Mouse (Mus musculus) cerebellum, adult 2 months (tissue): ENCODE results near the gene Gmcl1.

Experiments used
- CTCF ChIP-seq: fragments of 200-500 bp; IDR thresholded peaks from 2 replicates; pipeline ENCODE4 v1.5.1; 2011; ENCODE audit warnings: low read depth, mild to moderate bottlenecking, control low read depth, low read length, moderate library complexity, borderline replicate concordance; ENCODE audit not compliant: insufficient read depth
- POLR2A ChIP-seq: fragments of 200-500 bp; IDR thresholded peaks from 2 replicates; pipeline ENCODE4 v1.6.1; 2011; ENCODE audit warnings: low read length, control low read depth, borderline replicate concordance; ENCODE audit not compliant: insufficient read depth

GRCm38 (mm10) chr6:86665076-86665475, 68.1 kb downstream of the Gmcl1 start:
- TF ChIP-seq POLR2A (no peak), CTCF (no peak)
